Mouse (Mus musculus) liver, postnatal 0 days (tissue): ENCODE measurements around the gene Col25a1. TPM values are rescaled to one million over a fixed set of nuclear protein-coding genes. Genes with fewer than 3 reads are reported as not detected.

ENCODE experiments used
- ATAC-seq: fragments of 200-750 bp; cut with Nextera tagmentation; 2 replicates; pipeline ENCODE4 v1.8.0; 2017; ENCODE audit warnings: mild to moderate bottlenecking, moderate library complexity
- DNase-seq: peaks from one replicate; pipeline ENCODE4 v3.0.0-alpha.2; 2016
- H3K27ac ChIP-seq: fragments of 300-500 bp; sonication (generic); 2 replicates; pipeline ENCODE4 v1.5.1; 2014; ENCODE audit warnings: antibody characterized with exemption, moderate library complexity, mild to moderate bottlenecking, low read depth
- H3K27me3 ChIP-seq: fragments of 300-500 bp; sonication (generic); 2 replicates; pipeline ENCODE4 v1.6.1; 2014; ENCODE audit warnings: low read length, control low read depth, mixed read lengths; ENCODE audit not compliant: insufficient read depth
- H3K36me3 ChIP-seq: fragments of 300-500 bp; sonication (generic); replicated peaks from 2 replicates; pipeline ENCODE4 v1.6.1; 2014; ENCODE audit warnings: mild to moderate bottlenecking, control low read depth, low read length, moderate library complexity, mixed read lengths; ENCODE audit not compliant: insufficient read depth
- H3K4me1 ChIP-seq: fragments of 300-500 bp; sonication (generic); 2 replicates; pipeline ENCODE4 v1.6.1; 2014; ENCODE audit warnings: antibody characterized with exemption, mild to moderate bottlenecking, control low read depth; ENCODE audit not compliant: insufficient read depth
- H3K4me2 ChIP-seq: fragments of 300-500 bp; sonication (generic); 2 replicates; pipeline ENCODE4 v1.6.1; 2014; ENCODE audit warnings: low read depth, mild to moderate bottlenecking, low read length, moderate library complexity, mixed read lengths
- H3K4me3 ChIP-seq: fragments of 300-500 bp; sonication (generic); 2 replicates; pipeline ENCODE4 v1.5.1; 2014; ENCODE audit warnings: low read depth, low read length
- H3K9ac ChIP-seq: fragments of 300-500 bp; sonication (generic); replicated peaks from 2 replicates; pipeline ENCODE4 v1.6.1; 2014; ENCODE audit warnings: mild to moderate bottlenecking, moderate library complexity
- H3K9me3 ChIP-seq: fragments of 300-500 bp; sonication (generic); 2 replicates; pipeline ENCODE4 v1.6.1; 2016; ENCODE audit warnings: mild to moderate bottlenecking, control low read depth, low read length, mixed read lengths
- CTCF ChIP-seq: sonication (generic); IDR thresholded peaks from 2 replicates; pipeline ENCODE4 v1.5.1; 2016; ENCODE audit warnings: antibody characterized with exemption, low read depth
- EP300 ChIP-seq: IDR thresholded peaks from 2 replicates; pipeline ENCODE4 v1.6.1; 2016; ENCODE audit warnings: antibody characterized with exemption, low read depth, mild to moderate bottlenecking
- WGBS: fragments of 180-500 bp; shearing (Covaris S2); extraction: QIAGEN DNeasy Blood & Tissue Kit; methylation state at CpG from one replicate; pipeline ENCODE4 v1.1.7; 2014; ENCODE audit not compliant: insufficient replicate concordance; 5-methylcytosine and 5-hydroxymethylcytosine counted together
- polyA plus RNA-seq: library from polyadenylated mRNA; unstranded; fragments of >200 nt; fragmentation: Nextera tagmentation; extraction: Ambion mirVana; gene quantifications from 2 replicates; pipeline ENCODE4 v1.2.1, GENCODE M21; 2015

Gene Col25a1
- polyA plus RNA-seq, 1 experiment from 2014 or later: 0.68 TPM

- no peaks in the 10 kb centered on the region for H3K27me3 ChIP-seq
- DNase-seq: no peak
- ATAC-seq: no peak
- 84% methylated on average over 1 of the region's 1 CpGs for WGBS
- H3K9ac ChIP-seq: no peak overlapping the region
- no peak overlapping the region for H3K4me2 ChIP-seq
- H3K4me1 ChIP-seq: no peaks in the 10 kb centered on the region
- TF ChIP-seq EP300 (no peak), CTCF (no peak)
- H3K4me3 ChIP-seq: no peak overlapping the region
- H3K27ac ChIP-seq: no peak overlapping the region
- H3K9me3 ChIP-seq: no peaks in the 10 kb centered on the region
- no peaks in the 10 kb centered on the region for H3K36me3 ChIP-seq
Measured at GRCm38 (mm10) chr3:130369113-130369512, 237.8 kb downstream of the Col25a1 start.

- H3K27me3 ChIP-seq: no peaks in the 10 kb centered on the region
- H3K4me1 ChIP-seq: no peaks in the 10 kb centered on the region
- no peaks in the 10 kb centered on the region for H3K9me3 ChIP-seq
- no peak for TF ChIP-seq EP300
- no peak for TF ChIP-seq CTCF
- H3K27ac ChIP-seq: no peak overlapping the region
- no peaks in the 10 kb centered on the region for H3K36me3 ChIP-seq
- no peak overlapping the region for H3K9ac ChIP-seq
- DNase-seq (no peak), ATAC-seq (no peak)
- H3K4me3 ChIP-seq: no peak overlapping the region
- no peak overlapping the region for H3K4me2 ChIP-seq
- 82% methylated on average over 5 of the region's 5 CpGs for WGBS
Measured at GRCm38 (mm10) chr3:130370167-130370566, 238.9 kb downstream of the Col25a1 start.

- Histone ChIP-seq H3K27me3 (no peaks in the 10 kb centered on the region), H3K4me2 (no peak overlapping the region), H3K4me1 (no peaks in the 10 kb centered on the region), H3K4me3 (no peak overlapping the region), H3K9ac (no peak overlapping the region), H3K36me3 (no peaks in the 10 kb centered on the region), H3K9me3 (no peaks in the 10 kb centered on the region), H3K27ac (no peak overlapping the region)
- ATAC-seq: no peak
- TF ChIP-seq CTCF: no peak
- no peak for TF ChIP-seq EP300
- DNase-seq: no peak
- 67% methylated on average over 7 of the region's 7 CpGs for WGBS
Measured at GRCm38 (mm10) chr3:130373145-130373544, 241.8 kb downstream of the Col25a1 start.

- Histone ChIP-seq H3K9me3 (no peaks in the 10 kb centered on the region), H3K27ac (no peak overlapping the region), H3K4me1 (no peaks in the 10 kb centered on the region), H3K36me3 (no peaks in the 10 kb centered on the region), H3K27me3 (no peaks in the 10 kb centered on the region), H3K4me3 (no peak overlapping the region), H3K4me2 (no peak overlapping the region), H3K9ac (no peak overlapping the region)
- DNase-seq (no peak), ATAC-seq (no peak)
- no peak for TF ChIP-seq EP300
- TF ChIP-seq CTCF: no peak
- 84% methylated on average over 3 of the region's 3 CpGs for WGBS
Measured at GRCm38 (mm10) chr3:130374620-130375341, 243.5 kb downstream of the Col25a1 start.

- Histone ChIP-seq H3K36me3 (no peaks in the 10 kb centered on the region), H3K27me3 (no peaks in the 10 kb centered on the region), H3K4me3 (no peak overlapping the region), H3K27ac (no peak overlapping the region), H3K9me3 (no peaks in the 10 kb centered on the region), H3K9ac (no peak overlapping the region), H3K4me1 (no peaks in the 10 kb centered on the region), H3K4me2 (no peak overlapping the region)
- ATAC-seq (no peak), DNase-seq (no peak)
- 82% methylated on average over 5 of the region's 5 CpGs for WGBS
- no peak for TF ChIP-seq EP300
- no peak for TF ChIP-seq CTCF
Measured at GRCm38 (mm10) chr3:130377786-130378185, 246.5 kb downstream of the Col25a1 start.

- Histone ChIP-seq H3K36me3 (no peaks in the 10 kb centered on the region), H3K27me3 (no peaks in the 10 kb centered on the region), H3K4me1 (no peaks in the 10 kb centered on the region), H3K9me3 (no peaks in the 10 kb centered on the region), H3K4me2 (no peak overlapping the region), H3K9ac (no peak overlapping the region), H3K27ac (no peak overlapping the region), H3K4me3 (no peak overlapping the region)
- no peak for TF ChIP-seq CTCF
- TF ChIP-seq EP300: no peak
- 67% methylated on average over 9 of the region's 9 CpGs for WGBS
- ATAC-seq (no peak), DNase-seq (no peak)
Measured at GRCm38 (mm10) chr3:130378626-130379025, 247.3 kb downstream of the Col25a1 start.
